Mouse (Mus musculus): ENCODE results near the gene Bmi1. TPM values are rescaled to one million over a fixed set of nuclear protein-coding genes. Genes with fewer than 3 reads are reported as not detected.
A peak's percentile ranks its signal among the peaks of the same experiment; 100 is the strongest.

The Bmi1 gene
- total RNA-seq (2021) = 10 to 100 TPM; 25.9 to 28.9 TPM
- long read RNA-seq, experiment 1, transcript Bmi1-201 (10 exons, 3,594 nt) = major isoform, 18 of 23 reads
- long read RNA-seq, experiment 1, partial matches to known transcripts = 3 of 23 reads
- long read RNA-seq, experiment 1, other reads (novel, unspliced or antisense) = 2 of 23 reads
- long read RNA-seq, experiment 2, transcript Bmi1-201 (10 exons, 3,594 nt) = major isoform, 11 of 15 reads
- long read RNA-seq, experiment 2, partial matches to known transcripts = 2 of 15 reads
- long read RNA-seq, experiment 2, other reads (novel, unspliced or antisense) = 2 of 15 reads

DNA sequence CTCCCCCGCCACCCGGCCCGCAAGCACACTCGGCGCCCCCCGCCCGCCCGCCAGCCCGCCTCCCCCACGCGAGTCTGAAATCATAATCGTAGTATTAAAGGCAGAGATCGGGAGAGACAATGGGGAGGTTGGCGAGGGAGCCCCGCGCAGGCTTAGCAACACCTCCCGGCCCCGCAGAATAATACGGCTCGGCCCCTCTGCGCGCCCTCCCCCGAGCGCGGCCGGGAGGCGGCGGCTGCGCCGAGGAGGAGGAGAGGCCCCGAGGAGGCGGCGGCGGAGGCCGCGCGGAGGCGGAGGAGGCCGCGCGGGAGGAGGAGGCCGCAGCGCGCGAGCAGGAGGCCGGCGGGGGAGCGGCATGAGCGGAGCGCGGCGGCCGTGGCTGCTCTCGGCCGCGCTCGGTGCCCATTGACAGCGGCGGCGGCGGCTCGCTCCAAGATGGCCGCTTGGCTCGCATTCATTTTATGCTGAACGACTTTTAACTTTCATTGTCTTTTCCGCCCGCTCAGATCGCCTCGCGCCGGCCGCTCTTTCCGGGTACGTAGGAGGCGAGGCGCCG is at the start of gene Bmi1:
Bmi1 (plus strand) TSS at position 83 of the 556 bp plus-strand sequence.
- peak; percentile 61 for DNase-seq
- intact Hi-C loops (cut with DNase I; ENCODE audit: low total_unique reads) = loop anchor here (10.0 kb wide), 1 partner anchor 88 kb away; no protein-coding TSS in a partner anchor

DNA sequence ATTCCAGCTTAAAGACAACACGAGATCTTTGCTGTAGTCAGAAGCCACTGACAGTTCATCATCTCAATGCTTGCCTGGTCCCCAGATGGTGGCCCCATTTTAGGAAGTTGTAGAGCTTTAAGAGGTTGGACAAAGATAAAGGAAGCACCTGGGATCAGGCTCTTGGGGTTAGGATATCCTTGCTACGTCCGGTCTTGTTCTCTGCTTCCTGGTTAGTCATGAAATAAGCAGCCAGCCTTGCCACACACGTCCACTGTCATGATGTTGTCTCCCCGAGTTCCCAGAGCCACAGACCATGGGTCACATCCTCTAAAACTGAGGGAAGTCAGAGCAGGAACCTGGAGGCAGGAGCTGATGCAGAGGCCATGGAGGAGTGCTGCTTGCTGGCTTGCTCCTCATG is 46.3 kb upstream of the Bmi1 start:
- no peak for DNase-seq
- intact Hi-C loops (cut with DNase I; ENCODE audit: low total_unique reads) = no loop called here

- DNase-seq = peak; percentile 35
- intact Hi-C loops (cut with DNase I; ENCODE audit: low total_unique reads) = no loop called here
Measured at GRCm38 (mm10) chr2:18635052-18635451, 41.8 kb upstream of the Bmi1 start.

- intact Hi-C loops (cut with DNase I; ENCODE audit: low total_unique reads) = no loop called here
- no peak for DNase-seq
Measured at GRCm38 (mm10) chr2:18648563-18648962, 28.3 kb upstream of the Bmi1 start.

DNA sequence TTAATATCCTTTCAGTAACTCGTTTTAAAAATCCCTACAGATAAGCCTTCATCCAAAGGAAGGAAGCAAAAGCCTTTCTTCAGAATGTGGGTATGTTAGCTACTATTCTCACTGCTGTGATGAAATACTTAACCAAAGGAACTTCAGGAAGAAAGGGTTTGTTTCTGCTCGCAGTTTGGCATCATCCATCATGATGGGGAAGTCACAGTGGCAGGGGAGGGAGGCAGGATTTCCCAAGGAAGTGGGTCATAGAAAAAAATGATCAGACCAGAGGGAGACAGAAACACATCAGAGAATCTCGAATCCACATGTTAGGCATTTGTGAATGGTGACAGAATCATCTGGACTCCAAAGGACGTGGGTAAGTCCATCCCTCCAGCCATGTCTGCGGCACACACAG is 22.0 kb upstream of the Bmi1 start:
- DNase-seq = no peak
- intact Hi-C loops (cut with DNase I; ENCODE audit: low total_unique reads) = no loop called here

DNA sequence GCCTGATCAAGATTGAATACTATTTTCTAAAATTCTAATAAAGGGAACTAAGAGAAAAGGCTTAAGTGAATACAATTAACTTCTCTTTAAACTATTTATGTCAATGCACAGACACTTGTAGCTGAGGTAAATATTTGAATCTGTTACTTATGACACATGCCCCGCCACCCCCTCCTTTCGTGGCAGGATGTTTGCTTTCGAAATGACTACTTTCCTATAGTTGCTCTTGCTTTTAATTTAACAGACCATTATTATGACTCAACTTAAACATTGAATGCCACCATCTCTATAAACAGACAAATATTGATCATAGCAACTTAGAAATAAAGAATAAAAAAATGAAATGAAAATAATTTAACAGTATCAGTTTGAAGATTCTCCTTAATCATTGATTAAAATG is 12.8 kb upstream of the Bmi1 start:
- DNase-seq = no peak
- intact Hi-C loops (cut with DNase I; ENCODE audit: low total_unique reads) = no loop called here

DNA sequence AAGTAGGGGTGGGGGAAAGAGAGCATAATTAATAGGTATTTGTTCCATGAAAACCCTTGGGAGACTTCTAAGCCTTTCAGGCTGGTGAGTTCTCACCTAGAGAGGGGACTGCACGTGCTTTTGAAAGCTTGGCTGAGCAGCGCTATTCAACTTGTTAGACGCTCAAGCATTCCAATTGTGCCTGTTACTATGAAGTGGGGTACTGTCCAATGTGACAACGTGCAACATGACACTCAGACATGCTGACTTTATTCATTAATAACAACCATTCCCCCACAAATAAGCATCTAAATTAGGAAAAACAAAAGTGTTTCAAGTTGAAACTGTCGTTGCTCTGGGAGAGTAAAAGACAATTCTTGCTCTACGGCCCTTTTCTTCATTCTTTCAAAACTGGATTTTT is 5.8 kb upstream of the Bmi1 start:
- DNase-seq = no peak

DNA sequence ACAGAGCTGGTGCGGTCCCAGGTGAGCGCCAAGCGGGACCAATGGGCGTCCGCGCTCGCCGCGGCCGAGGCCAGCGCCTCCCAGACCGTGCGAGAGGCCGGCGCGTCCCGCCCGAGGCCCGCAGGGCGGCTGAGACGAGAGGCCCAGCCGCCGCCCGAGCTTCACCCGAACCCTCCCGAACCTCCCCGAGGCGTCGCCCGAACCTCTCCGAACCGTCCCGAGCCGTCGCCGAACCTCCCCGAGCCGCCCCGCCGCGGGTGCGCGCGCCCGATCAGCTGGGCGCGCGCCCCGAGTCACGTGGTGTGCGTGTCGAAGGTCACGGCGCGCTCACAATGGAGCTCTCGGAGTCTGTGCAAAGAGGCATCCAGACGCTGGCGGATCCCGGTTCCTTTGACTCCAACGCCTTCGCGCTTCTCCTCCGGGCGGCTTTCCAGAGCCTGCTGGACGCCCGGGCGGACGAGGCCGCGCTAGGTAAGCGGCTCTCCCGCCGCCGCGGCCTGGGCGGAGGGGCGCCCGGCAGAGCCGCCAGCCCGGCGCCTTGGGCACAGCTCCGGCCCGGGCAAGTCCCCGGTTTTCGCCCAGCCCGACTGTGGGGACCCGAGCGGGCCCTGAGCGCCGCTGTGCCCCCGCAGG is 4.6 kb upstream of the Bmi1 start, which contains the start of gene Commd3:
Commd3 (plus strand) TSS at position 252 of the 633 bp plus-strand sequence.
- peak; percentile 95 for DNase-seq
- intact Hi-C loops (cut with DNase I; ENCODE audit: low total_unique reads) = loop anchor here (10.0 kb wide), 1 partner anchor 93 kb away; no protein-coding TSS in a partner anchor

More for the DNA sequence above, 5.8 kb upstream of the Bmi1 start:
- intact Hi-C loops (cut with DNase I; ENCODE audit: low total_unique reads) = loop anchor here (10.0 kb wide), 1 partner anchor 94 kb away; no protein-coding TSS in a partner anchor

DNA sequence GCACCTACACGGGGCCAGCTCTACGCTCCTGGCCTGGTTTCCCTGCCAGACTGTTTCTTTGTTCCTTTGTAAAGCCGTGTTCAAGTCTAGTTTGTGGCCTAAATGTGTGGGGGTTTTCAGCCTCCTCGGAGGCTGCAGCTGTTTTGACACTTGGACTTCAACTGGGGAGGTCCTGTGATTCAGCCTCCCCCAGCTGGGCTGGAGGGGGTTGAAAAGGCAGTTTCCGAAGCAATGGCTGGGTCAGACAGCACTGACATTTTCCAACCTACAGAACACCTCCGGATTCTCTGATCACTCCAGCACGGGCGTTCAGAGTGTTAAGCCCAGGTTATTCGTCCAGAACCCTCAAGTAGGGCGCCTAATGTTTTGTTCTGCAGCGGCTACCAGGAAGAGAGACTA is 4.1 kb upstream of the Bmi1 start:
- DNase-seq = no peak
- intact Hi-C loops (cut with DNase I; ENCODE audit: low total_unique reads) = loop anchor here (10.0 kb wide), 1 partner anchor 92 kb away; no protein-coding TSS in a partner anchor

- DNase-seq = no peak
- intact Hi-C loops (cut with DNase I; ENCODE audit: low total_unique reads) = loop anchor here (10.0 kb wide), 1 partner anchor 91 kb away; no protein-coding TSS in a partner anchor
Measured at GRCm38 (mm10) chr2:18673766-18674165, 3.1 kb upstream of the Bmi1 start.

GRCm38 (mm10) chr2:18674193-18674902 is 2.5 kb upstream of the Bmi1 start:
- DNase-seq = no peak
- intact Hi-C loops (cut with DNase I; ENCODE audit: low total_unique reads) = loop anchor here (10.0 kb wide), 1 partner anchor 90 kb away; no protein-coding TSS in a partner anchor

DNA sequence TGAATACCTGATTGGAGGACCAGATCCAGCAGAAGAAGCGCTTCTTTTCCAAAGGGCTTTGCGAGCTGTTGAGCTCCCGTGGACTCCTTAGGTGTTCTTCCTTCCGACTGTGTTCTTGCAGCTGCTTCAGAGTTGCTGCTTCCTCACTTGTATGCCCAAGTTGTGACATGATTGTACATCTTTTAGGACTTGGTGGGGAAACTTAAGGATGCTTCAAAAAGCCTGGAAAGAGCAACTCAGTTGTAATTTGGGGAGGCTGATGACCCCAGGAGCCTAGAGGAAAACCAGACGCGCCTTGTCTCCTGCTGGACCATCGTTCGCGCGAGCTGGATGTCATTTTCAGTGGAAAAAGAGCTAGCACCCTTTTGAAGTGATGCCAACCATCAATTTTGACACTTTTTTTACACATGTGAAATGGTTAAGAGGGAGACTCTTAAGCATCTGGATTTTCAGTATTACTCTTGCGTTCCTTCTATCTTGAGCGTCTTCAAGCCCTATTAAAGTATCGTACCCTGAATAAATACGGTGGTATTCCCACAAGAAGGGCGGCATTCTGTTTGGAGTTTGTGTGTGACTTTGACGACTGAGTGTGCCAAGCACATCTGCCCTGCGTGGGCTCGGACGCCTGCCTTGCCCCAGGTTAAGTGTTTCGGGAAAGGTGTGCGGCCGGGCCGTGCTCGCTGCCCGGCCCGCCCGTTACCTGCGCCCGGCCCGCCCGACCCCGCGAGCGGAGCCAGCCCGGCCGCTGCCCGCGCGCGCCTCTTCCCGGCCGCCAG is 949 bp upstream of the Bmi1 start:
- DNase-seq = no peak
- intact Hi-C loops (cut with DNase I; ENCODE audit: low total_unique reads) = loop anchor here (10.0 kb wide), 1 partner anchor 89 kb away; no protein-coding TSS in a partner anchor

GRCm38 (mm10) chr2:18676457-18676935 is 322 bp upstream of the Bmi1 start:
- intact Hi-C loops (cut with DNase I; ENCODE audit: low total_unique reads) = loop anchor here (10.0 kb wide), 1 partner anchor 88 kb away; no protein-coding TSS in a partner anchor
- peak; percentile 79 for DNase-seq

DNA sequence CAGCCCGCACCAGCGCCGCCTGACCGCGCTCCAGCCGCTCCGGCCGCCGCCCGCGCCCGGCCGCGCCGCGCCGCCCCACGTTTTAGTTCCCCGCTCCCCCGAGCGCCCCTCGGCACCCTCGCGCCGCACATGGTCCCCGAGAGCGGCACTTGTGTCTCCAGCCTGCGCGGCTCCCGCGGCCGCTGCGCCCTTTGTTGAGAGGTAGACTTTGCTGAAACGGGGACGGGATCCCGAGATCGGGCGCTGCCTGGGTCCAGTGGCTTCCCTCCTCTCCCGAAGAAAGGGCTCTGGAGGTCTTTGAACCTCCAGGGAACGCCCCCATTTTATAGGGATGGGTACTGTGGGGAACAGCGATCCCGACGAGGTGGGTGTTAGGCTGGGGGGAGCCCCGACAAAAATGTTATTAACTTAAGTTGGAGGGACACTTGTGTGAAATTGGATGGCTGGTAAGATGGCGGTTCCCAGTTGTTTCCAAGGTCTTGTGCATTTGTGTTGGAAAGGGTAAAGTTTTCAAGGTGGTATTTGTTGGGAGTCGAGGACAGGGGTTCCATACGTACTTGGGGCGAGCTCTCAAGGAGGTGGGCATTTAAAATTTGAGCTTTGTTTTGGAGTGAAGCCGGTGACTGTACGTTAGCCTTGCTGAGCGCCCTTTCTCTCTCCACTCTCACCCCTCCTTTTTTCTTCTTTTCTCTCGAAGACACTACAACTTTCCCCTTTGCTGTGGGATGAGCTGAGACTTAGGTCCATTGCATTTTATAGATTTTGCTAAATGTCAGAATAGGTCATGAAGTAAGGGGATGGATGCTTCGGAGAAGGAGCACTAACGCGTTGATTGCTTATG is 1.0 kb downstream of the Bmi1 start:
- intact Hi-C loops (cut with DNase I; ENCODE audit: low total_unique reads) = loop anchor here (10.0 kb wide), 1 partner anchor 87 kb away; no protein-coding TSS in a partner anchor
- peak; percentile 50 for DNase-seq

DNA sequence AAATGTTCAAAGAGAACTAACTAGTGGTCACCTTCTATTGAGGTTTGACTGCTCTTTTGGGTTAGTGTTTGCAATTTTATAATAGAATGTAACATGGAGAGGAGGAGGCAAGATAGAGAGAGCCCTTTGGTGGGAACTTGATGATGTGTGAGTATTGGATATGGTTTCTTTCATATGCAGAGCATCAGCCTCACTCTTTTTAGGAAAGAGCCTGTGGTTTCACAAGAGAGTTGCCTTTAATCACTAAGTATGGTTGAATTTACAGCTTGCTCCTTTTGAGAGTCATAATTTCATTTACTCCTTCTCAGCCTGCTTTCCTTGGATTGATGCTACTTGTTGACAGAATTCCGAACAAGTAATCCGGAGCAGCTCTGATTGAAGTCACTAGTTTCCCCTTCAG is 2.9 kb downstream of the Bmi1 start:
- intact Hi-C loops (cut with DNase I; ENCODE audit: low total_unique reads) = loop anchor here (10.0 kb wide), 1 partner anchor 85 kb away; no protein-coding TSS in a partner anchor
- no peak for DNase-seq

GRCm38 (mm10) chr2:18680501-18680900 is 3.7 kb downstream of the Bmi1 start:
- DNase-seq = no peak
- intact Hi-C loops (cut with DNase I; ENCODE audit: low total_unique reads) = no loop called here

- peak; percentile 35 for DNase-seq
- intact Hi-C loops (cut with DNase I; ENCODE audit: low total_unique reads) = no loop called here
Measured at GRCm38 (mm10) chr2:18680961-18681360, 4.1 kb downstream of the Bmi1 start.

DNA sequence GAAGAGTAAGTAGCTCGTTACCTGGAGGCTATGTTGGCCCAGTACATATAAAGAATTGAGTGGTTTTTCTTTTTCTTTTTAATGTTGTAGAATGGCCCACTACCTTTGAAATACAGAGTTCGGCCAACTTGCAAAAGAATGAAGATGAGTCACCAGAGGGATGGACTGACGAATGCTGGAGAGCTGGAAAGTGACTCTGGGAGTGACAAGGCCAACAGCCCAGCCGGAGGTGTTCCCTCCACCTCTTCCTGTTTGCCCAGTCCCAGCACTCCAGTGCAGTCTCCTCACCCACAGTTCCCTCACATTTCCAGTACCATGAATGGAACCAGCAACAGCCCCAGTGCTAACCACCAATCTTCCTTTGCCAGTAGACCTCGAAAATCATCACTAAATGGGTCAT is 7.2 kb downstream of the Bmi1 start:
- DNase-seq = no peak
- intact Hi-C loops (cut with DNase I; ENCODE audit: low total_unique reads) = no loop called here
